Mouse (Mus musculus): Measurements from ENCODE around the gene Klhl3. TPM values are rescaled to one million over a fixed set of nuclear protein-coding genes. Genes with fewer than 3 reads are reported as not detected.

The Klhl3 gene
- polyA plus RNA-seq, 1 experiment, result 0.50 TPM

DNA sequence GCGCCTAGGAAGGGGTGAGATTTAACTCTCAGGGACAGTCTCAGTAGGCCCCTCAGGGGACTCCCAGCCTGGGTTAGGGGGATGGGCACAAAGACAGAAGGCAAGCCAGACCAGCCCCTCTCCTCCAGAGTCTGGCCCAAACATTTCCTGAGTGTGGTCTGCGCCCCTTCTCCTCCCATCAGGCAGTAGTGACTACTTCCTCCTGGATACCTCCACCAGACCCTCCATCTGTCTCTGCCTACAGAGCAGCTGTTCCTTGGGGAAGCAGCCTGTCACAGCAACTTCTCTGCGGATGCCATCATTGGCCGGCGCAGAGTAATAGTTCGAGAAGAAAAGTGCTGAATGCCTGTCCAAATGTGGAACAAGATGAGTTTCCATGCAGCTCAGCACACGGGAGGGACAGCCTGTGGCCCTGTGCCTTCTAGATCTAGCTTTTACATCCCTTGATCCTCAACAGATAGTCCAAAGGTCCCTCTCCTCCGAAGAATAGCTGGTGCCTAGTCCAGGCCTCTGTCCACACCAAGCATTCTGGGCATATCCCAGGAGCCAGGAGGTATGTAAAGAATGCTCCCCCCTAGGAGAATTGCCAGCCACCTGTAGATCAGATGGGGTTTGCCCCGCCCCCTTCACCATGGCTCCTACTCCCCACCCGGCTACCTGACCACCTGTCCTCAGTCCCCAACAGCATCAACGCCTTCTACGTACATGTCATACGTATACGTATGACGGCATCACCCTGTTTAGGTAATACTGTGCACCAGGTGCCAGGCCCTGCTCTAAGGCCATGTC lies 44.8 kb downstream of the Klhl3 start:
- Histone ChIP-seq H3K4me3 (replicated peaks; ENCODE audit: control insufficient read depth, low read depth, low read length) (no peak overlapping the region), H3K4me1 (ENCODE audit: control insufficient read depth, insufficient read depth, low read length) (peaks cover 2% of the 10 kb centered on the region; the same call in 1 of the 2 replicates), H3K27ac (ENCODE audit: control insufficient read depth, insufficient read depth, low read depth, low read length, poor library complexity) (no peak overlapping the region)
- TF ChIP-seq CTCF (IDR thresholded peaks at IDR 0.05; ENCODE audit: control insufficient read depth, insufficient read depth, low read length) (no peak), POLR2A (IDR thresholded peaks at IDR 0.05; ENCODE audit: borderline replicate concordance, control insufficient read depth, low read depth, low read length) (no peak)
- WGBS, result 69% methylated on average over 15 of the region's 15 CpGs

DNA sequence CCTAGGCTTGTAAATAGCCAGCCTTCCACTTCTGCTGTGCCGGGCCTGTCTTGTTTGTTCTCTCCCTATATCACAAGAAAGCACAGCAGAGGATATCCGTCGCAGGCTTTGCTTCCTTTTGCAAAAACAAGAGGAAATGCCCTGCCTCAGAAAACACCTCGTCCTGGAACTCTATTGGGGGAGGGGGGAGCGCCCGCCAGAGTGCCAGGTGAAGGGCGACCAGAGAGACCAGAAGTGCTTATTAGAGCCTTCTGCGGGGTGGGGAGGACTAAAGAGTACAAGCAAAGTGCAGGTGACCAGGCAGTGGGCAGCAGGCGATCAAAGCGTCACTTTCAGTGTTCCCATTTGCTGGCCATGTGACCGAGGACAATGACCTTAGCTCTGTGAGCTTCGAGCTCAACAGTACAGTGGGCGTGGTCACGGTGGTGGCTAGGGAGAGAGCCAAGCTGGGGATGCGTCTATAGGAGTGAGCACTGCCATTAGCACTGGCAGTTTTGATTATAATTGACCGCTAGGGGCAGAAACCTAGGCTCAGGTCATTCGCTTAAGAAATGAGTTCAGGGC lies 45.8 kb downstream of the Klhl3 start:
- Histone ChIP-seq H3K4me3 (replicated peaks; ENCODE audit: control insufficient read depth, low read depth, low read length) (peak overlapping the region; percentile 28), H3K4me1 (ENCODE audit: control insufficient read depth, insufficient read depth, low read length) (peaks cover 2% of the 10 kb centered on the region; the same call in 1 of the 2 replicates), H3K27ac (ENCODE audit: control insufficient read depth, insufficient read depth, low read depth, low read length, poor library complexity) (peak overlapping the region; percentile 46; the same call in 1 of the 2 replicates)
- 2% methylated on average over 17 of the region's 17 CpGs for WGBS
- TF ChIP-seq POLR2A (IDR thresholded peaks at IDR 0.05; ENCODE audit: borderline replicate concordance, control insufficient read depth, low read depth, low read length) (no peak), CTCF (IDR thresholded peaks at IDR 0.05; ENCODE audit: control insufficient read depth, insufficient read depth, low read length) (no peak)

DNA sequence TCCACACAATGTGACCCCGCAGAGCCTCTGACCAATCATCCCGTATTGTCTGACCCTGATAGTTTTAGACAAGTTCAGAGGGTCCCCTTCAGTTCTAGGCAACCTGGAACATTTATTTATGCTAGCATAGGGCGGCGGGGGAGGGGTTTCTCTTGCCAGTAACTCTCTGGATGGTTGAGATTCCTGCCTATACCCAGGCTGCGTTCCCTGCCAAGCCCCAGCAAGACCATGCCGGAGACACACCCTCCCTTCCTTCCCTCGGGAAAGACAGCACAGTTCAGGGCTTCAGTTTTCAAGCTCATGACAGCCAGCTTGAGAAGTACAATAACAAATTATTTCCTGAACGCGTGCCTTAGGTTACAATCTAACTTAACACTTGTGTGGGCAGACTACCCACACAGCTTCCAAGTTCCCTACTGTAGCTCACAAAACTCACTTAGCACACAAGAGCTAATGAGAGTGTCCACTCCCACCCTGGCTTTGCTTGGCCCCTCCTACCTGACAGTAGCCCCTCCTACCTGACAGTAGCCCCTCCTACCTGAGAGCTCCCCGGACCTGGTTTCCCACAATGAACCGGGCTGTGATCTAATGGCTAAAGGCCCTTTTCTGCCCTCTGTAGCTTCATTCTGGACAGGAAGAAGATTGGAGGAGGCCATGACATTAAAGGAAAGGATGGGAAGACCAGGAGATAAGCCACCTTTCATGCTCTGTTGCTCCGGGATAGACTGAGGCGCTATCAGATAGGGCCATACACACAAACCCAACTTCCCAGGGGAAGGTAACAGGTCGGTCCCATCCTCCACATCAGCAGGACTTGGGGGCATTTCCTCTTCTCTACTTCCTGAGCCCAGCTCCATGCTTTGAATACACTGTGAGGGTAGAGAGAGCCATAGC lies 46.6 kb downstream of the Klhl3 start:
- H3K27ac ChIP-seq (ENCODE audit: control insufficient read depth, insufficient read depth, low read depth, low read length, poor library complexity), result peak overlapping the region; percentile 21
- H3K4me1 ChIP-seq (ENCODE audit: control insufficient read depth, insufficient read depth, low read length), result peaks cover 2% of the 10 kb centered on the region; the same call in 1 of the 2 replicates
- no peak overlapping the region for H3K4me3 ChIP-seq (replicated peaks; ENCODE audit: control insufficient read depth, low read depth, low read length)
- 18% methylated on average over 14 of the region's 14 CpGs for WGBS
- TF ChIP-seq CTCF (IDR thresholded peaks at IDR 0.05; ENCODE audit: control insufficient read depth, insufficient read depth, low read length) (no peak), POLR2A (IDR thresholded peaks at IDR 0.05; ENCODE audit: borderline replicate concordance, control insufficient read depth, low read depth, low read length) (no peak)

DNA sequence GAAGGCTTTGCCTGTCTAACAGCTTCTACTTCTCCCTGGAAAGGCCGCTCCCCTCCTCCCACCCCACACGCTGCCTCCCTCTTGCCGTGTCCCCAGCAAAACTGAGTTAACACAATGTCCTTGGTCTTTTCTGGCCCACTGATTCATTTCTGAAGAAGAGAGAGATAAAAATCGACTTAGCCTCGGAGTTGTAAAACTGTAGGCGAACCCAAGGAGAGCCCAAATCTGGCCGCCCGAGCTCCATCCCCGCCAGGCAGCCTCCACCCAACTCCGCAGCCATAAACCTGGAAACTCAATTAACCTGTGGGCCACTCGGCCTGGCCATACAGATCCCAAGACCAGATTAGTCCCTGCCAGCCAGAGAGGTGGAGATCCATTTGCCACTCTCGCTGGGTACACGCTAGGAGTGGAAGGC lies 47.3 kb downstream of the Klhl3 start:
- 66% methylated on average over 13 of the region's 13 CpGs for WGBS
- no peak overlapping the region; the same call in 1 of the 2 replicates for H3K27ac ChIP-seq (ENCODE audit: control insufficient read depth, insufficient read depth, low read depth, low read length, poor library complexity)
- no peak overlapping the region for H3K4me3 ChIP-seq (replicated peaks; ENCODE audit: control insufficient read depth, low read depth, low read length)
- peaks cover 2% of the 10 kb centered on the region; the same call in 1 of the 2 replicates for H3K4me1 ChIP-seq (ENCODE audit: control insufficient read depth, insufficient read depth, low read length)
- TF ChIP-seq POLR2A (IDR thresholded peaks at IDR 0.05; ENCODE audit: borderline replicate concordance, control insufficient read depth, low read depth, low read length) (no peak), CTCF (IDR thresholded peaks at IDR 0.05; ENCODE audit: control insufficient read depth, insufficient read depth, low read length) (no peak)

DNA sequence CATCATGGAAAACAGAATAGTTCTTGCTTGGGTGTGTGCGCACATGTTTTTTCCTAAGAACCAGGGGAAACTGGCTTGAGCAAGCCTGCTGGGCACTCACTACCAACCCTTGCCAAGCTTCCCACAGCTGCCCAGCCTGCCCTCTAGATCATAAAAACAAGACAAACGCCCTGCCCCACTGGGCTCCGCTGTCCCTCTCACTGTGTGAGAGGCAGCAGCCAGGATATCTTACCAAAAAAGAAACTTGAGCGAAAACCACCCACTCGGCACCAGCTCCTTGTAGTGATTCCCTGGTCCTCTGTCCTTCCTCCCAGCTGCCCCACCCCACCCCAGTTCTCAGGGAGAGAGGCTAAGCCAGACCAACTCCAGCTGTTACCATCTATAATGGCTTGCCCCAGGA lies 48.1 kb downstream of the Klhl3 start:
- Histone ChIP-seq H3K27ac (ENCODE audit: control insufficient read depth, insufficient read depth, low read depth, low read length, poor library complexity) (no peak overlapping the region), H3K4me1 (ENCODE audit: control insufficient read depth, insufficient read depth, low read length) (peaks cover 2% of the 10 kb centered on the region; the same call in 1 of the 2 replicates), H3K4me3 (replicated peaks; ENCODE audit: control insufficient read depth, low read depth, low read length) (no peak overlapping the region)
- no peak for TF ChIP-seq CTCF (IDR thresholded peaks at IDR 0.05; ENCODE audit: control insufficient read depth, insufficient read depth, low read length)
- no peak for TF ChIP-seq POLR2A (IDR thresholded peaks at IDR 0.05; ENCODE audit: borderline replicate concordance, control insufficient read depth, low read depth, low read length)
- 64% methylated on average over 5 of the region's 5 CpGs for WGBS

- 32% methylated on average over 17 of the region's 17 CpGs for WGBS
- Histone ChIP-seq H3K4me3 (replicated peaks; ENCODE audit: control insufficient read depth, low read depth, low read length) (no peak overlapping the region), H3K4me1 (ENCODE audit: control insufficient read depth, insufficient read depth, low read length) (no peaks in the 10 kb centered on the region; the same call in 1 of the 2 replicates), H3K27ac (ENCODE audit: control insufficient read depth, insufficient read depth, low read depth, low read length, poor library complexity) (0 out of 2 replicates have a peak overlapping the region, but pooled peaks have one; percentile 44)
- no peak for TF ChIP-seq POLR2A (IDR thresholded peaks at IDR 0.05; ENCODE audit: borderline replicate concordance, control insufficient read depth, low read depth, low read length)
- no peak for TF ChIP-seq CTCF (IDR thresholded peaks at IDR 0.05; ENCODE audit: control insufficient read depth, insufficient read depth, low read length)
Observed at GRCm38 (mm10) chr13:58057953-58058870, 55.2 kb downstream of the Klhl3 start.

GRCm38 (mm10) chr13:58056618-58057017 lies 56.8 kb downstream of the Klhl3 start:
- TF ChIP-seq POLR2A (IDR thresholded peaks at IDR 0.05; ENCODE audit: borderline replicate concordance, control insufficient read depth, low read depth, low read length), result no peak
- peak; percentile 55 for TF ChIP-seq CTCF (IDR thresholded peaks at IDR 0.05; ENCODE audit: control insufficient read depth, insufficient read depth, low read length)

More at GRCm38 (mm10) chr13:58056618-58057017, 56.8 kb downstream of the Klhl3 start:
- WGBS, result 82% methylated on average over 4 of the region's 4 CpGs
- no peak overlapping the region for H3K4me3 ChIP-seq (replicated peaks; ENCODE audit: control insufficient read depth, low read depth, low read length)
- H3K4me1 ChIP-seq (ENCODE audit: control insufficient read depth, insufficient read depth, low read length), result no peaks in the 10 kb centered on the region; the same call in 1 of the 2 replicates
- H3K27ac ChIP-seq (ENCODE audit: control insufficient read depth, insufficient read depth, low read depth, low read length, poor library complexity), result no peak overlapping the region
